Mouse (Mus musculus) midbrain, embryonic 15.5 days (tissue): Measurements from ENCODE around the gene Rela. TPM values are rescaled to one million over a fixed set of nuclear protein-coding genes. Genes with fewer than 3 reads are reported as not detected.
A peak's percentile ranks its signal among the peaks of the same experiment; 100 is the strongest.
"Not testable (repeated sequence)": the region's sequence is repeated elsewhere in the genome, so short reads cannot be mapped to it uniquely, and the experiment has no call there.

Experiments used
- ATAC-seq: fragments of 200-750 bp; cut with Nextera tagmentation; replicated peaks from 2 replicates; pipeline ENCODE4 v1.8.0; 2017; ENCODE audit warnings: moderate TSS enrichment
- H3K27ac ChIP-seq: fragments of 300-500 bp; sonication (generic); 2 replicates; pipeline ENCODE4 v1.5.1; 2015; ENCODE audit warnings: mild to moderate bottlenecking, inconsistent platforms
- H3K27me3 ChIP-seq: fragments of 300-500 bp; sonication (generic); replicated peaks from 2 replicates; pipeline ENCODE4 v1.6.1; 2015; ENCODE audit warnings: inconsistent platforms
- H3K36me3 ChIP-seq: fragments of 300-500 bp; sonication (generic); replicated peaks from 2 replicates; pipeline ENCODE4 v1.6.1; 2015; ENCODE audit warnings: inconsistent platforms
- H3K4me1 ChIP-seq: fragments of 300-500 bp; sonication (generic); 2 replicates; pipeline ENCODE4 v1.6.1; 2015; ENCODE audit warnings: inconsistent platforms
- H3K4me2 ChIP-seq: fragments of 300-500 bp; sonication (generic); 2 replicates; pipeline ENCODE4 v1.6.1; 2015; ENCODE audit warnings: inconsistent platforms, mild to moderate bottlenecking, moderate library complexity
- H3K4me3 ChIP-seq: fragments of 300-500 bp; sonication (generic); 2 replicates; pipeline ENCODE4 v1.5.1; 2015; ENCODE audit warnings: mild to moderate bottlenecking, inconsistent platforms
- H3K9ac ChIP-seq: fragments of 300-500 bp; sonication (generic); 2 replicates; pipeline ENCODE4 v1.6.1; 2015; ENCODE audit warnings: mild to moderate bottlenecking, inconsistent platforms
- H3K9me3 ChIP-seq: fragments of 300-500 bp; sonication (generic); 2 replicates; pipeline ENCODE4 v1.6.1; 2016; ENCODE audit warnings: inconsistent platforms
- WGBS: fragments of 180-500 bp; shearing (Covaris S2); methylation state at CpG from one replicate; pipeline ENCODE4 v1.1.7; 2015; ENCODE audit warnings: mixed read lengths; 5-methylcytosine and 5-hydroxymethylcytosine counted together
- polyA plus RNA-seq: library from polyadenylated mRNA; unstranded; fragments of >200 nt; fragmentation: Nextera tagmentation; extraction: Ambion mirVana; gene quantifications from 2 replicates; pipeline ENCODE4 v1.2.1, GENCODE M21; 2015

Rela gene
- polyA plus RNA-seq, 1 experiment from 2014 or later, result 36.9 TPM

DNA sequence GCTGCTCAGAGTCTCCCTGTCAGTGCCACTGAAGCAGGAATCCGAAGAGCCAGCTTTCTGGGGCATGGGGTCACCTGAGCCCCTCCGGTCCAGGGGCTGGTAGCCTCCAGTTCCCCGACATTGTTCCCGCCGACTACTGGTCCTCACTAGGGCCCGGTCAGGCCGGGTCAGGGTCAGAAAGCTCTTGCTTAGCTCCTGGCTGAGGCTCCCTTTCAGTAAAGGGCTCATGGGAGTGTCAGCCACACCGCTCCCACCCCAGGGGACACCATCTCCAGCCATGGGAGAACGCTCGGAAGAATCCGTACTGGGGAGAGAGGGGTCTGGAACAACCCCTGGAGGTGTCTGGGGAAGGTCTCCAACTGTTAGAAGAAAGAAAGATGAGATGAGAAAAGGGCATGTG, 48.6 kb downstream of the Rela start:
- Histone ChIP-seq H3K4me3 (no peak overlapping the region), H3K9me3 (no peaks in the 10 kb centered on the region), H3K4me2 (no peak overlapping the region), H3K9ac (no peak overlapping the region), H3K27me3 (no peaks in the 10 kb centered on the region), H3K4me1 (peaks cover 30% of the 10 kb centered on the region), H3K36me3 (peaks cover 55% of the 10 kb centered on the region), H3K27ac (no peak overlapping the region)
- no peak for ATAC-seq
- 95% methylated on average over 11 of the region's 11 CpGs for WGBS

DNA sequence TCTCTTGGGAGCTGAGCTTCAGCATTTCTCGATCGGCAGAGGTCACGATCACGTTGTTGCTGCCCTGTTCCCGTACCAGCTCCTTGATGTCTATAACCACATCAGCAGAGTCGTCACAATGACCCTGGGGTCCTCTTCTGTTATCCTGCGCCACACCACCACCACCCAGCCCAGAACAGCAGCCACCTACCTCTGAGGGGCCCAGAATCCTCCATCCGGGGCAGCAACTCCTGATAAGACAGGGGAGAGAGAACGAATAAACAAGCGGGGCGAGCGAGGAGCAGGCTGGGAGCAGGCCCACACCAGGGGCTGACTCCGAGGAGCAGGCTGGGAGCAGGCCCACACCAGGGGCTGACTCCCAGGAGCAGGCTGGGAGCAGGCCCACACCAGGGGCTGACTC, 49.2 kb downstream of the Rela start:
- peaks cover 36% of the 10 kb centered on the region for H3K4me1 ChIP-seq
- 93% methylated on average over 13 of the region's 13 CpGs for WGBS
- peaks cover 50% of the 10 kb centered on the region for H3K36me3 ChIP-seq
- no peak overlapping the region for H3K27ac ChIP-seq
- H3K4me3 ChIP-seq, result no peak overlapping the region
- no peaks in the 10 kb centered on the region for H3K9me3 ChIP-seq
- no peaks in the 10 kb centered on the region for H3K27me3 ChIP-seq
- H3K9ac ChIP-seq, result no peak overlapping the region
- H3K4me2 ChIP-seq, result no peak overlapping the region
- no peak for ATAC-seq

DNA sequence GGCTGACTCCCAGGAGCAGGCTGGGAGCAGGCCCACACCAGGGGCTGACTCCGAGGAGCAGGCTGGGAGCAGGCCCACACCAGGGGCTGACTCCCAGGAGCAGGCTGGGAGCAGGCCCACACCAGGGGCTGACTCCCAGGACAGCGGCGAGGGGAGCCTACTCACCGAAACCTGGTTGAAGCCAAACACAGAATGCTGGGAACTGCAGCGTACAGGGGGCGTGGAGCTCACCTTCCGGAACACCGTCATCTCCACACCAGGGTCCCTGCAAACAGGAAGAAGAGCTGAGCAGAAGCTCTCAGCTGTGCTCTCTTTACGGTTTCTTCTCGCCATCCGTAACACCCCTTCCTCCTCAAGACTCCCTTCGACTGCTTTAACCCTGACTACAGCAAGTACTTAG, 49.7 kb downstream of the Rela start:
- Histone ChIP-seq H3K36me3 (peaks cover 45% of the 10 kb centered on the region), H3K4me2 (peak overlapping the region; percentile 99), H3K4me3 (peak overlapping the region; percentile 98; the same call in 1 of the 2 replicates), H3K4me1 (peaks cover 41% of the 10 kb centered on the region), H3K9ac (peak overlapping the region; percentile 95; the same call in 1 of the 2 replicates)
- WGBS, result 96% methylated on average over 12 of the region's 12 CpGs
- H3K27me3 ChIP-seq, H3K27ac ChIP-seq, ATAC-seq, H3K9me3 ChIP-seq: not testable (repeated sequence)

DNA sequence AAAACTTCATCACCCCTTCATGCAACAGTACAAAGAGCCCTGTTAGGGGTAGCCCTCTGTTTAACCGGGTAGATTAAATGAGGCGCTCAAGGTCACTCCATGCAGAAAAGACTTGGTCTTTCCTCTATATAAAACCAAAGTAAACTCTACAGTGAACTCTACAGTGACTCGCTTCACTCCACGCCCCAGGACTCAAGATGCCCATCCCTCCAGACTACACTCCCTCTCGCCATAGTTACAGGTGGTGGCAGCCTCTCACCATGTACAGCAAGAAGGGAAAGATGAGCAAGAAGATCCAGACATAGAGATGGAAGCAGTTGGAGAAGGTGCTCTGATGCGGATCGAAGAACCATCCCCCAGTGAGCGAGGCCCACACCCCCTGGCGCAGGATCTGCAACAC, 50.5 kb downstream of the Rela start:
- Histone ChIP-seq H3K9me3 (no peaks in the 10 kb centered on the region), H3K27me3 (no peaks in the 10 kb centered on the region), H3K9ac (peak overlapping the region; percentile 95), H3K4me2 (peak overlapping the region; percentile 99), H3K36me3 (peaks cover 37% of the 10 kb centered on the region), H3K4me3 (peak overlapping the region; percentile 98), H3K4me1 (peaks cover 49% of the 10 kb centered on the region), H3K27ac (peak overlapping the region; percentile 88)
- WGBS, result 21% methylated on average over 9 of the region's 9 CpGs
- ATAC-seq, result no peak

DNA sequence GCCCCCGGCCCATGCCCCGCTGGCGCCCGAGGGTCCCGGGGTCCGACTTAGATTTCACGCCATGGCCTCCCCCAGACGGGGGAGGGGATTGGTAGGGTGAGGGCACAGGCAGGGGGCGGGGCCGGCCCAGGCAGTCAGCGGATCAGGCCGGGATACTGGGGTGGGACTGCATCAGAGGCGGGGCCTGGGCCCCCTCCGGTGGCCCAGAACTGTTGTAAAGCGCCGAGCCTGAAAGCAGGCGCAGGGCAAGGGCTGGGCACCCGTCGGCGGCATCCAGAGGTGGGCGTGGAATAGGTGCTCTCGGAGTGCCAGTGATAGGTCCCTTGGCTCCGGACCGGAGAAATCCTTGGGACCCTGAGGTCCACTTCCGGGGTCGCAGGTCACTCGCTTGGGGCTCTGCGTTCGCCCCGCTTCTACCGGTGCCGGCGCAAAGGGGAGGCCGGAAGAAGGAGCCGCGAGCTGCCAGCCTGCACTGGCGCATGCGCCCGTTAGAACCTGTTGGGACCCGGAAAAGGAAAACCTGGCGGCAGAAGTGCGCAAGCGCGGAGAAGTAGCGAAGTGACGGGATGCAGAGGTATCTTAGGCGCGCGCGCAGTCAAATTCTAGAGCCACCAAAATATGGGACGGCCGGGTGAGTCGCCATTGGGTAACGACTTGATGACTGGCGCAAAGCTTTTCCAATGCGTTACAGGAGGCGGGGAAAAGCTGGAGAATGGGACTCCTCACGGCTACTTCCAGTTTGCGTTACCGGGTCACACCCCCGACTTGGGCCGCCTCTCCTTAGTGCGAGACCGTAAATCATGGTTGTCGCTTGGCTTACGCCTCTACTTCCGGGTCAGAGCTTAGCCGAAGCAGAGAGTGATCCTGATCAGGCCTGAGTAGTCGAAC, 51.2 kb downstream of the Rela start, which contains the start of the genes Map3k11 and Pcnx3:
TSS of gene Map3k11 (plus strand) at position 543 of the 888 bp plus-strand sequence.
TSS of gene Pcnx3 (minus strand) at position 709 of the 888 bp plus-strand sequence.
- H3K27ac ChIP-seq, result peak within 1 kb of the TSS; percentile 88
- H3K36me3 ChIP-seq, result peaks cover 30% of the 10 kb centered on the region
- no peaks in the 10 kb centered on the region for H3K9me3 ChIP-seq
- peak within 1 kb of the TSS; percentile 98 for H3K4me3 ChIP-seq
- H3K9ac ChIP-seq, result peak within 1 kb of the TSS; percentile 95
- H3K4me1 ChIP-seq, result peaks cover 53% of the 10 kb centered on the region
- under 1% methylated on average over 69 of the region's 69 CpGs for WGBS
- H3K27me3 ChIP-seq, result no peaks in the 10 kb centered on the region
- peak; percentile 96 for ATAC-seq
- H3K4me2 ChIP-seq, result peak within 1 kb of the TSS; percentile 99

DNA sequence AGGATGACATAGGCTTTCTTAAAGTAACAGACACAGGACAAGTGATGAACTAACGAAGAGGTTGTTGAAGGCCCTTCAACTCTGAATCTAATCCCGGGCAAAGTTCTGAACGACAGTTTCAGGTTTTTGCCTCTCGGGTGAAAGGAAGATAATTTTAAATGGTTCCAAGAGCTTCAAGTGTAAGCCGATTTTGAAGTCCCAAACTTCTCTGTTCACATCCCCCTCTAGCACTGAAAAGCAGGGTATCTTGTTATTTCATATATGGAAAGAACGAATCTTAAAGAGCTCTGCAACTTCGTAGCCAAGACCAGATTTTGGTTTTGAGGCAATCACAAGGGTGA, 51.8 kb downstream of the Rela start:
- under 1% methylated on average over 7 of the region's 7 CpGs for WGBS
- no peak for ATAC-seq
- H3K9ac ChIP-seq, result peak overlapping the region; percentile 61
- H3K36me3 ChIP-seq, result peaks cover 24% of the 10 kb centered on the region
- peaks cover 53% of the 10 kb centered on the region for H3K4me1 ChIP-seq
- peak overlapping the region; percentile 99 for H3K4me2 ChIP-seq
- H3K27ac ChIP-seq, result peak overlapping the region; percentile 88
- no peaks in the 10 kb centered on the region for H3K27me3 ChIP-seq
- no peaks in the 10 kb centered on the region for H3K9me3 ChIP-seq
- H3K4me3 ChIP-seq, result peak overlapping the region; percentile 98

DNA sequence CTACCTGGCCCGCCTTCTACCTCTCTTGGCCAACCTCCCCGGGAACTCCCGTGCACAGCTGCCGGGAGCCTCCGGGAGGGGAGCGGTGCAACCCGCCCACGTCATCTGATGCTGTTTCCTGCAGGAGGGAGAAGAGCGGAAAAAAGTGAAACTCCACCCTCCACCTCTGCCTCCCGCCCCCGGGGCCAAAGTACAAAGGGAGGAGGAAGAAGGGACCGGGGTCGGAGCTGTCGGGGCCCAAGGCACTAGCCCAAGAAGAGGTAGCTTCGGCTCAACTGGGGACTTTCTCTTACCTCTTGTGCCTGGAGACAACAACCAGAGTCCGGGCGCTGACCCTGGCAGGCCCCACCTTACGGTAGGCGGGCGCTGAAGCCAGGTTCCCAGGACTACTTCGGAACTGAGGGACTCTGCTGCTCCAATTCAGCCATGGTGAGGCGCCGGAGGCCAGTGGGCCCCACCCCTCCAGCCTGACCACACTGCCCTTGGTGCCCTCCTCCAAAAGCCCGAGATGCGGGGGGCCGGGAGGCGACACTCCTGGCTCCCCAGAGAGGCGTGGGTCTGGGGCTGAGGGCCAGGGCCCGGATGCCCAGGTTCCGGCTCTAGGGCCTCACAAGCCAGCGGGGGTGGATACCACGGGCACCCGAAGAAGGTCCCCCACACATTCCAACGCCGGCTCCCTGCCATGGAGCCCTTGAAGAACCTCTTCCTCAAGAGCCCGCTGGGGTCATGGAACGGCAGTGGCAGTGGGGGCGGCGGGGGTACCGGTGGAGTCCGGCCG, 52.5 kb downstream of the Rela start:
- H3K9me3 ChIP-seq, result no peaks in the 10 kb centered on the region
- H3K9ac ChIP-seq, result peak overlapping the region; percentile 61
- H3K27ac ChIP-seq, result peak overlapping the region; percentile 88
- 15% methylated on average over 42 of the region's 42 CpGs for WGBS
- H3K4me3 ChIP-seq, result peak overlapping the region; percentile 98
- H3K36me3 ChIP-seq, result peaks cover 17% of the 10 kb centered on the region
- H3K27me3 ChIP-seq, result no peaks in the 10 kb centered on the region
- H3K4me2 ChIP-seq, result peak overlapping the region; percentile 99
- ATAC-seq, result peak; percentile 10
- H3K4me1 ChIP-seq, result peaks cover 53% of the 10 kb centered on the region

DNA sequence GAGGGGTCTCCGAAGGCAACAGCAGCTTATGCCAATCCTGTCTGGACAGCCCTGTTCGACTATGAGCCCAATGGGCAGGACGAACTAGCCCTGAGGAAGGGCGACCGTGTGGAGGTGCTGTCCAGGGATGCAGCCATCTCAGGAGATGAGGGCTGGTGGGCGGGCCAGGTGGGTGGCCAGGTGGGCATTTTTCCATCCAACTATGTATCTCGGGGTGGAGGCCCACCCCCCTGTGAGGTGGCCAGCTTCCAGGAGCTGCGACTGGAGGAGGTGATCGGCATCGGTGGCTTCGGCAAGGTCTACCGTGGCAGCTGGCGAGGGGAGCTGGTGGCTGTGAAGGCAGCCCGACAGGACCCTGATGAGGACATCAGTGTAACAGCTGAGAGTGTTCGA, 53.1 kb downstream of the Rela start:
- Histone ChIP-seq H3K4me2 (peak overlapping the region; percentile 99), H3K4me3 (peak overlapping the region; percentile 98), H3K27ac (peak overlapping the region; percentile 88; the same call in 1 of the 2 replicates), H3K9me3 (no peaks in the 10 kb centered on the region), H3K4me1 (peaks cover 53% of the 10 kb centered on the region), H3K27me3 (0 out of 2 replicates have a peak, but pooled peaks cover 3% of the 10 kb centered on the region), H3K36me3 (peaks cover 12% of the 10 kb centered on the region), H3K9ac (peak overlapping the region; percentile 61)
- ATAC-seq, result no peak
- whole genome bisulfite sequencing, result 74% methylated on average over 15 of the region's 15 CpGs

DNA sequence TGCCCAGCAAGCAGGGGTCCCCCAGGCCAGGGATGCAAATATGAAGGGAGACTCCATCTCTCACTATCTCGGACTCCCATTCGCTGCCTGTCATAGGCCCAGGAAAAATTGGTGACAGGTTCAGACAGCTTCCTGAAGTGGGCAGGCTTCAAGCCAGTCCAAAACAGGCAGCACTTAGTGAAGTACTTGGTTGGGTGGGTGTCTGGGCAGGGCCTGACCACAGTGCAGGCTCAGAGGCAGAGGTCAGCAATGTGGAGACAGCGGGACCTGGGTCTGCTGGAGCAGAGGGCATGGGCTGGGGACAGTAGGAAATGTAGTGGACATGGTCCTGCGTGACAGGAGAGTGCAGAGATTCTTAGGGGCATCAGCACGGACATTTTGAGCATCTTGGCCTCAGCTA, 54.3 kb downstream of the Rela start:
- WGBS, result 86% methylated on average over 5 of the region's 5 CpGs
- H3K9me3 ChIP-seq, result no peaks in the 10 kb centered on the region
- no peaks in the 10 kb centered on the region; the same call in 1 of the 2 replicates for H3K36me3 ChIP-seq
- H3K27me3 ChIP-seq, result 0 out of 2 replicates have a peak, but pooled peaks cover 3% of the 10 kb centered on the region
- no peak for ATAC-seq
- H3K4me1 ChIP-seq, result peaks cover 60% of the 10 kb centered on the region
- H3K4me2 ChIP-seq, result peak overlapping the region; percentile 99
- no peak overlapping the region; the same call in 1 of the 2 replicates for H3K9ac ChIP-seq
- no peak overlapping the region for H3K27ac ChIP-seq
- no peak overlapping the region; the same call in 1 of the 2 replicates for H3K4me3 ChIP-seq

DNA sequence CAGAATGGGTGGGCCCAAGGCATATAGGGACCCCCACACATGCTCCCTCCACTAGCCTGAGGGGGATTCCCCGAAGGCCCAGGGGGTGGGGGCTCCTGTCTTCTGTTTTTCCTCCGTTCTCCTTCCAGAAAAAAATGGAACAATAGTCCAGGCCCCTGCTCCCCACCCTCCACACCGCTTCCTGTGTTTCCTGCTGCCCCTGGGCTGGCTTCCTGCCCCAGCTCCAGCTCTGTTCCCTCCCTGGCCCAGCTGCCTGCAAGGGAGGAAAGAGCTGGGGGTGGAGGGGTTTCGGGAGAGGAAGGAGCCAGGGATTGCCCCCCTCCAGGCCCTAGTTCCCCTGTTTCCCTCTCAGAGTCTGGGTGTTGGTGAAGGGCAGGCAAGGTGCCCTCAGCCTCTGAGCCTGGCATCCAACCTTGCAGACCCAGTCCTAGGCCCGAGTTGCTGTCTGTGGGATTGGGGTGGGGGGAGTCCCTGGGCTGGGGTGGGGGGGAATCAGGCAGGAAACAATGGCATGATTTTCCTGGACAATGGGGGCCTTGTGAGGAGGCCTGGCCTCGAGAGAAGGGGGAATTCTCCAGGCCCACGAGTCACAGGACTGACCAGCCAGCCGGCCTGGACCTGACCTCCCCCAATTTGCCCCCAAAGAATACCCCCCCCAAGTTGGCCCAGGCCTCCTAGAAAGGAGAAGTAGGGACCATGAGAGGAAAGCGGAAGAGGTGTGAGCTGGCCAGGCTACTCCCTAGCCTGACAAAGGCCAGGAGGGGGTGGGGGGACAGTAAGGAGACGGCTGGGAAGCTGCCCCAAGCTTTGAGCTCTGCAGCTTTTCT, 55.0 kb downstream of the Rela start:
- Histone ChIP-seq H3K36me3 (no peaks in the 10 kb centered on the region; the same call in 1 of the 2 replicates), H3K4me2 (peak overlapping the region; percentile 99), H3K4me3 (no peak overlapping the region), H3K4me1 (peaks cover 57% of the 10 kb centered on the region), H3K27me3 (0 out of 2 replicates have a peak, but pooled peaks cover 3% of the 10 kb centered on the region), H3K9me3 (no peaks in the 10 kb centered on the region), H3K27ac (no peak overlapping the region), H3K9ac (peak overlapping the region; percentile 19; the same call in 1 of the 2 replicates)
- no peak for ATAC-seq
- 60% methylated on average over 10 of the region's 10 CpGs for WGBS

DNA sequence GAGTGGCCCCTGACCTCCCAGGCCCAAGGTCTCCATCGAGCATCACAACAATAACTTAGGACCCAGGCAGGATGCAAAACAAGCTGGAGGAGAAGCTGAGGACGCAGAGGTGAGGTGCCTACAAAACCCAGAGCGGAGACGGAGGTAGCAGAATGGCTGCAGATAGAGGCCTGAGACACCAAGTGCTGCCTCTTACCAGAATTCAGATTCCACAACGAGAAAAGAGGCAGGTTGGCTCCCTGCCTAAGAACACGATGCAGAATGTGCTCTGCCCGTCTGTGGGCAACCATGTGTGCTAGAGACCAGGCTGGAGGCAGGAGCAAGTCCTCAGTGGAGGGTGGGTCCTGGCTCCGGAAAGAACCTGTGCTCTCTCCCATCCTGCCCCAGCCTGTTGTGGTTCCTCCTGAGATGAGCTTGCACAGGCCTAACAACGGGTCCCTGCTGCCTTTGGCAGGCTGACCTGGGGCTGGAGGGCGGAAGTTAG, 55.7 kb downstream of the Rela start:
- Histone ChIP-seq H3K4me1 (peaks cover 50% of the 10 kb centered on the region), H3K9ac (no peak overlapping the region; the same call in 1 of the 2 replicates), H3K4me3 (no peak overlapping the region), H3K9me3 (no peaks in the 10 kb centered on the region), H3K36me3 (peaks cover 6% of the 10 kb centered on the region; the same call in 1 of the 2 replicates), H3K27me3 (0 out of 2 replicates have a peak, but pooled peaks cover 3% of the 10 kb centered on the region), H3K27ac (no peak overlapping the region), H3K4me2 (peak overlapping the region; percentile 99)
- no peak for ATAC-seq
- 83% methylated on average over 10 of the region's 10 CpGs for WGBS
